Mouse (Mus musculus): ENCODE measurements at regions not wholly inside any gene's neighbourhood (a gene's known extent, or its start where the extent isn't known, plus 50 kb on each side); places are given as distances from the start of the nearest gene placed in this dataset.

- no peak for DNase-seq (ENCODE audit: low spot score in 2 of 2)
Observed at GRCm38 (mm10) chr17:7680658-7681057, 146.4 kb downstream of the Fndc1 start.

GRCm38 (mm10) chr17:7679786-7680185, 147.3 kb downstream of the Fndc1 start:
- no peak for DNase-seq (ENCODE audit: low spot score in 2 of 2)

- DNase-seq (ENCODE audit: low spot score in 2 of 2): no peak
Observed at GRCm38 (mm10) chr17:7678898-7679297, 148.2 kb downstream of the Fndc1 start.

GRCm38 (mm10) chr17:7677796-7678195, 149.3 kb downstream of the Fndc1 start:
- no peak for DNase-seq (ENCODE audit: low spot score in 2 of 2)

GRCm38 (mm10) chr17:7677301-7677700, 149.8 kb downstream of the Fndc1 start:
- DNase-seq (ENCODE audit: low spot score in 2 of 2): no peak

GRCm38 (mm10) chr17:7676776-7677175, 150.3 kb downstream of the Fndc1 start:
- no peak for DNase-seq (ENCODE audit: low spot score in 2 of 2)

GRCm38 (mm10) chr17:7674511-7674910, 152.6 kb downstream of the Fndc1 start:
- DNase-seq (ENCODE audit: low spot score in 2 of 2): no peak

- DNase-seq (ENCODE audit: low spot score in 2 of 2): no peak
Observed at GRCm38 (mm10) chr17:7667826-7668225, 159.3 kb downstream of the Fndc1 start.

- no peak for DNase-seq (ENCODE audit: low spot score in 2 of 2)
Observed at GRCm38 (mm10) chr17:7666781-7667398, 160.2 kb downstream of the Fndc1 start.

GRCm38 (mm10) chr17:7666207-7666606, 160.9 kb downstream of the Fndc1 start:
- no peak for DNase-seq (ENCODE audit: low spot score in 2 of 2)

- DNase-seq (ENCODE audit: low spot score in 2 of 2): no peak
Observed at GRCm38 (mm10) chr17:7665686-7666085, 161.4 kb downstream of the Fndc1 start.

GRCm38 (mm10) chr17:7663896-7664880, 162.9 kb downstream of the Fndc1 start:
- no peak for DNase-seq (ENCODE audit: low spot score in 2 of 2)

- DNase-seq (ENCODE audit: low spot score in 2 of 2): no peak
Observed at GRCm38 (mm10) chr17:7656503-7656902, 170.6 kb downstream of the Fndc1 start.

- DNase-seq (ENCODE audit: low spot score in 2 of 2): no peak
Observed at GRCm38 (mm10) chr17:7655966-7656365, 171.1 kb downstream of the Fndc1 start.

GRCm38 (mm10) chr17:7654064-7654564, 173.0 kb downstream of the Fndc1 start:
- DNase-seq (ENCODE audit: low spot score in 2 of 2): no peak

GRCm38 (mm10) chr17:7652037-7652436, 175.1 kb downstream of the Fndc1 start:
- no peak for DNase-seq (ENCODE audit: low spot score in 2 of 2)

- no peak for DNase-seq (ENCODE audit: low spot score in 2 of 2)
Observed at GRCm38 (mm10) chr17:7650417-7650816, 176.7 kb downstream of the Fndc1 start.

- DNase-seq (ENCODE audit: low spot score in 2 of 2): no peak
Observed at GRCm38 (mm10) chr17:7644857-7645481, 182.1 kb downstream of the Fndc1 start.

- DNase-seq (ENCODE audit: low spot score in 2 of 2): no peak
Observed at GRCm38 (mm10) chr17:7643640-7644039, 183.5 kb downstream of the Fndc1 start.

- DNase-seq (ENCODE audit: low spot score in 2 of 2): no peak
Observed at GRCm38 (mm10) chr17:7642442-7642887, 184.6 kb downstream of the Fndc1 start.

- DNase-seq (ENCODE audit: low spot score in 2 of 2): no peak
Observed at GRCm38 (mm10) chr17:7634291-7634664, 192.8 kb downstream of the Fndc1 start.
